Mouse (Mus musculus) ES-E14 (cell line): ENCODE measurements around the gene Sfrp4.

Experiments
- CHD2 ChIP-seq: IDR thresholded peaks from 2 replicates; pipeline ENCODE4 v1.6.1; 2014; ENCODE audit warnings: mild to moderate bottlenecking, low read depth, low read length, inconsistent platforms
- HCFC1 ChIP-seq: IDR thresholded peaks from 2 replicates; pipeline ENCODE4 v1.6.1; 2012; ENCODE audit warnings: low read length, inconsistent platforms, borderline replicate concordance; ENCODE audit not compliant: insufficient read depth
- MAFK ChIP-seq: IDR thresholded peaks from 2 replicates; pipeline ENCODE4 v1.6.1; 2014; ENCODE audit warnings: mild to moderate bottlenecking, low read depth, low read length, inconsistent platforms; ENCODE audit not compliant: insufficient read depth
- ZC3H11A ChIP-seq: IDR thresholded peaks from 2 replicates; pipeline ENCODE4 v1.6.1; 2012; ENCODE audit warnings: low read depth, mild to moderate bottlenecking, inconsistent platforms, low read length, borderline replicate concordance
- ZNF384 ChIP-seq: IDR thresholded peaks from 2 replicates; pipeline ENCODE4 v1.6.1; 2012; ENCODE audit warnings: low read depth, low read length, inconsistent platforms

DNA sequence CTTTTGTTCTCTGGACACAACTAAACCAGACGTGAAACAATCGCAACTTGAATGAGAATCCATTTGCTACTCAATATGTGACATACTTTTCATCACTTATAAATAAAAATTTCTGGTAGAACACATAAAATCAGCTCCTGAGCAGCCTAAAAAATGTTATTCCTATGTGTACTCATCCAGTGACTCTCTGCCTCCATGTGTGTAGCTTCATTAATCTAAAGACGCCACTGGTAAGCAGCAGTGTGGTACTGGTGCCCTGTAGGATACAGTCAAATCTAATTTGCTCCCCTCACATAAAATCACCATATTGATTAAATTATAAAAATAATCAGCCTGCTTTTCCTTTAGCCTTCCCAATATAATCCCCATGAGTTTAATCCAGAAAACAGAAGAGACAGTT lies 9.9 kb upstream of the Sfrp4 start:
- TF ChIP-seq ZC3H11A, result no peak
- no peak for TF ChIP-seq CHD2
- TF ChIP-seq HCFC1, result no peak
- no peak for TF ChIP-seq ZNF384
- no peak for TF ChIP-seq MAFK
